Mouse (Mus musculus) E14TG2a.4 (cell line): ENCODE measurements around the gene Orc6.

Source experiments
- CTCF ChIP-seq: conservative IDR thresholded peaks from 2 replicates; pipeline ENCODE4 v1.5.1; 2014; ENCODE audit warnings: low read length
- NANOG ChIP-seq: IDR thresholded peaks from 2 replicates; pipeline ENCODE4 v1.6.1; 2014; ENCODE audit warnings: borderline replicate concordance, low read length, mixed read lengths

- TF ChIP-seq CTCF (no peak), NANOG (no peak)
Observed at GRCm38 (mm10) chr8:85339871-85340573, 40.6 kb downstream of the Orc6 start.
